Mouse (Mus musculus) ES-Bruce4 (cell line): ENCODE measurements around the gene Ptgr1.

Experiments
- CTCF ChIP-seq: IDR thresholded peaks from one replicate; pipeline ENCODE4 v1.8.1; 2011; ENCODE audit warnings: low read depth, low read length
- EP300 ChIP-seq: IDR thresholded peaks from 2 replicates; pipeline ENCODE4 v1.6.1; 2011; ENCODE audit warnings: low read depth, low read length; ENCODE audit not compliant: insufficient read depth
- POLR2A ChIP-seq: IDR thresholded peaks from one replicate; pipeline ENCODE4 v1.8.1; 2011; ENCODE audit warnings: low read length; ENCODE audit not compliant: insufficient read depth

- no peak for TF ChIP-seq CTCF
- no peak for TF ChIP-seq EP300
- TF ChIP-seq POLR2A: no peak
Observed at GRCm38 (mm10) chr4:59034918-59035785, 48.2 kb upstream of the Ptgr1 start, which contains the start of gene Gng10.
